Mouse (Mus musculus) stomach, adult 2 months (tissue): Measurements from ENCODE around the gene Smr2. TPM values are rescaled to one million over a fixed set of nuclear protein-coding genes. Genes with fewer than 3 reads are reported as not detected.

ENCODE experiments used
- polyA plus RNA-seq: library from polyadenylated mRNA; depleted of rRNA; stranded (reverse); fragments of >200 nt; gene quantifications from 2 replicates; pipeline ENCODE4 v1.2.3, GENCODE M21; 2012; rRNA removed

Gene Smr2
- not detected in 2 replicates for polyA plus RNA-seq

DNA sequence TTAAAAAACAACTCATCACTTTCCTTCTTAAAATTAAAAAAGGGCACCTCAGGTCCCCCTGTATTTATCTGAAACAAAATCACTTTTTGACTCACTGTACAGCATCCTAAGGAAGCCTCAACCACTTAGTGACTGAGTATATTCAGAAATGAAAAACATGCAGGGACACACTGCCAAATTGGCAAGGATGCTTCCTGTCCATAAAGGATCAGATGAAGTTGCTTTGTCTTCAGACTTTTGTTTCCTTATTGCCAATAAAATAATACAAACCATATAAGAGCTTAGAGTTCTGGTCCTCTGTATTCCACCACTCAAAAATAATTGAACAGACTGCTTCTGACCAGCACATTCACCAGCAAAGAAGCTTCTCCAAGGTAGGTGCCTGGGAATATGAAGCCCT lies at the start of gene Smr2:
TSS of gene Smr2 (plus strand) at position 301 of the 400 bp plus-strand sequence.

GRCm38 (mm10) chr5:88111430-88111829 lies 25.1 kb downstream of the Smr2 start, which contains the start of gene Gm11116:
Gene Gm11116, minus strand, starts transcription at chr5:88111530.

DNA sequence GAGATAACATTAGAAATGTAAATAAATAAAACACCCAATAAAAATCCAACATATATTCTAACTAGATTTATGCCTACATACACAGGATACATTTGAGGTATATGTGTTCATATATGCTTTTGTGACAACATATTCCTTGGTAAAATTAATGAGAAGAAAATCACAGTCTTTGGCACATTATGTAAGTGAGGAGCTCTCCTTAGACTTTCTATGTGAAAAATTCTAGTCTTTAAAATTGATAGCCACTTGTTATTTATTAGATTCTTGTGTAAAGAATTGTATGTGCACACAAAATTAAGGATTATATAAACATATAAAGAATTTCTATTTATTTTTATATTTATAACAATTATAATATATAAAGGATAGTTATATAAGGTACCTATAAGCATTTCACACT lies 67.6 kb downstream of the Smr2 start, which contains the start of gene Gm11115:
TSS of gene Gm11115 (minus strand) at position 101 of the 400 bp plus-strand sequence.

Other genes starting within 250 kb of the Smr2 start
- gene Odam, start 201.5 kb upstream of the Smr2 start, polyA plus RNA-seq: not detected in 2 replicates
- not detected in 2 replicates for gene Csn3, start 161.0 kb upstream of the Smr2 start, polyA plus RNA-seq
- gene 2310003L06Rik, start 117.1 kb upstream of the Smr2 start, polyA plus RNA-seq: not detected in 2 replicates
- gene Gm28434, start 117.0 kb upstream of the Smr2 start, polyA plus RNA-seq: not detected in 2 replicates
- gene Cabs1, start 107.1 kb upstream of the Smr2 start, polyA plus RNA-seq: not detected in 2 replicates
- not detected in 2 replicates for gene Smr3a, start 84.0 kb upstream of the Smr2 start, polyA plus RNA-seq
- gene Gm11116, start 25.0 kb downstream of the Smr2 start, polyA plus RNA-seq: not detected in 2 replicates
- not detected in 2 replicates for gene Gm11115, start 67.5 kb downstream of the Smr2 start, polyA plus RNA-seq
- not detected in 2 replicates for gene Gm7714, start 182.4 kb downstream of the Smr2 start, polyA plus RNA-seq
- gene Prol1, start 230.8 kb downstream of the Smr2 start, polyA plus RNA-seq: not detected in 2 replicates